In the genomic region with DNA sequence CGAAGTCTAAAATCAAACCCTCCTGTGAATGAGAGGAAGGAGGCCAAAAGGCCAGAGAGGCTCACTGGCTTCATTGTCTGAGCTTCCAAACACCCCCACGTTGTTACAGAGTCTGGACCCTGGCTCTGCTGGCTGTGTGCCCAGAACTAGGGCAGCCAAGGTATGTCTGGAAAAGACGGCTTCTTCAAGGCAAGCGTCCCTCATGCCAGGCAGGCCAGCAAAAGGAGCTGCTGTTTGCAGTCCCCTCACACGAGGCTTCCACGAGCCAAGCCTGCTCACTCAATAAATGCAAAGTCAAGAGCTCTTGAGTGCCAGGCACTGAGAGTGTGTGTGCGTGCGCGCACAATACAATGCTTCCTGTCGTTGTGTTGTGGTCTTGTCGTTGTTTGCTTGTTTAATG, we compare ENCODE assay signal across 8 mouse cellular contexts.
DNase-seq lines count a peak whose midpoint lies in the region; ATAC-seq lines count a peak whose summit lies in the region.

No protein-coding gene starts in this region.

- H3K27me3 ChIP-seq in hindbrain, embryonic 14.5 days (ENCODE audit: control insufficient read depth, insufficient read depth, low read length) = no peaks in the 10 kb centered on the region
- no peaks in the 10 kb centered on the region for H3K27me3 ChIP-seq in lung, embryonic 16.5 days (ENCODE audit: control insufficient read depth, insufficient read depth, low read depth, low read length)

- H3K9me3 ChIP-seq in hindbrain, embryonic 14.5 days (ENCODE audit: control insufficient read depth, low read length) = no peaks in the 10 kb centered on the region
- no peaks in the 10 kb centered on the region for H3K9me3 ChIP-seq in lung, embryonic 16.5 days (ENCODE audit: control insufficient read depth, low read length)

- H3K4me2 ChIP-seq in hindbrain, embryonic 14.5 days (replicated peaks) = no peak overlapping the region
- no peak overlapping the region for H3K4me2 ChIP-seq in lung, embryonic 16.5 days (ENCODE audit: low read depth, low read length)

- no peak overlapping the region for H3K4me3 ChIP-seq in hindbrain, embryonic 14.5 days (replicated peaks; ENCODE audit: low read length)
- no peak overlapping the region for H3K4me3 ChIP-seq in lung, embryonic 16.5 days (ENCODE audit: low read length)

- ATAC-seq in cerebellum, adult (ENCODE audit: insufficient number of reproducible peaks, low FRiP score, low TSS enrichment) = no peak
- peak; percentile 64; the same call in 1 of the 2 replicates for ATAC-seq in hindbrain, embryonic 14.5 days (ENCODE audit: low FRiP score)
- ATAC-seq in lung, embryonic 16.5 days (ENCODE audit: low read depth) = peak; percentile 91
- ATAC-seq in granulocyte monocyte progenitor cell, adult 5-6 weeks (replicated peaks; ENCODE audit: poor library complexity, severe bottlenecking) = no peak

- no peaks in the 10 kb centered on the region for H3K36me3 ChIP-seq in hindbrain, embryonic 14.5 days (replicated peaks; ENCODE audit: control insufficient read depth, insufficient read depth)
- no peaks in the 10 kb centered on the region; the same call in 1 of the 2 replicates for H3K36me3 ChIP-seq in lung, embryonic 16.5 days (ENCODE audit: control insufficient read depth, insufficient read depth, low read length)

- H3K4me1 ChIP-seq in hindbrain, embryonic 14.5 days (replicated peaks; ENCODE audit: control insufficient read depth, insufficient read depth, low read length) = 0 out of 2 replicates have a peak, but pooled peaks cover 7% of the 10 kb centered on the region
- H3K4me1 ChIP-seq in lung, embryonic 16.5 days (replicated peaks; ENCODE audit: control insufficient read depth, insufficient read depth, low read length) = peaks cover 23% of the 10 kb centered on the region

- no peak overlapping the region for H3K27ac ChIP-seq in hindbrain, embryonic 14.5 days
- peak overlapping the region; percentile 68 for H3K27ac ChIP-seq in lung, embryonic 16.5 days (ENCODE audit: low read length)

- 50% methylated on average over 11 of the region's 11 CpGs for WGBS in hindbrain, embryonic 14.5 days
- 15% methylated on average over 11 of the region's 11 CpGs for WGBS in lung, embryonic 16.5 days

- no peak overlapping the region for H3K9ac ChIP-seq in hindbrain, embryonic 14.5 days
- 0 out of 2 replicates have a peak overlapping the region, but pooled peaks have one; percentile 8 for H3K9ac ChIP-seq in lung, embryonic 16.5 days (ENCODE audit: low read length)

- peak; percentile 88 to 91 for DNase-seq in cerebellum, postnatal 10 days
- DNase-seq in retina, postnatal 1 day = peak; percentile 43
- DNase-seq in retina, embryonic 14.5 days (ENCODE audit: low spot score) = no peak
- peak; percentile 56 for DNase-seq in hindbrain, embryonic 14.5 days (ENCODE audit: low spot score)
- DNase-seq in thymus, postnatal 14 days = no peak

Comparison
In these comparisons a context has a peak if more than half of its experiments do, and no peak if none do; other contexts are left out.
1. DNase-seq: peak in cerebellum, postnatal 10 days (2 of 2), retina, postnatal 1 day (single experiment) and hindbrain, embryonic 14.5 days (single experiment); none in retina, embryonic 14.5 days (single experiment) and thymus, postnatal 14 days (single experiment).
2. ATAC-seq: peak in hindbrain, embryonic 14.5 days (single experiment) and lung, embryonic 16.5 days (single experiment); none in cerebellum, adult (single experiment) and granulocyte monocyte progenitor cell, adult 5-6 weeks (single experiment).